ENCODE assay signal across 9 mouse cellular contexts in the genomic region with DNA sequence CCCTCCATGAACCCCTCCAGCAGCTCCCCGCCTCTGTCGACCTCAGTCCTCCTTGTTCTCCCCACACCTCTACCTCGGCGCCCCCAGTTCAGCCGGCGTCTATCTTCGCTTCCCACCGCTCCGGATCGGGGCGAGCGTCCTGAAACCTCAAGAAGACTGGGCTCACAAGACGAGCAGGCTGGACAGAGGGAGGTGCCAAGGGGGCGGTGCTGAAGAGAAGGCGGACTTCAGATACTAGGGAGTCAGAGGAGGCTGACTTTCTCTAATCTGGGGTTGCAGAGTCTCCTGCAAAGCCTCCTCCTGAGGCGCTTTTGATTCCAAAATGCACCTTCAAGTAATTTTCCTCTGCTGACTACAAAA. TPM values are rescaled to one million over a fixed set of nuclear protein-coding genes. Genes with fewer than 3 reads are reported as not detected.
DNase-seq lines count a peak whose midpoint lies in the region; ATAC-seq and TF ChIP-seq lines count a peak whose summit lies in the region.
"Had no signal": no experiment of that assay in that cellular context is flagged by ENCODE, and none has a peak within 500 bp of the region (broad histone marks: within the 10 kb centered on the region; RNA-seq: fewer than 3 reads in every experiment).

TSS of gene Tmem114 (minus strand) at position 166 of the 360 bp plus-strand sequence.

- peak within 1 kb of the TSS; percentile 96 for H3K4me2 ChIP-seq in hindbrain, embryonic 15.5 days
- peak within 1 kb of the TSS; percentile 51 for H3K4me2 ChIP-seq in lung, embryonic 14.5 days
- peak within 1 kb of the TSS; percentile 58 for H3K4me2 ChIP-seq in stomach, embryonic 15.5 days

- H3K9ac ChIP-seq in ES-Bruce4 (ENCODE audit: low read depth, poor library complexity, severe bottlenecking) = peak within 1 kb of the TSS; percentile 42
- peak within 1 kb of the TSS; percentile 36 for H3K9ac ChIP-seq in hindbrain, embryonic 15.5 days
- H3K9ac ChIP-seq in lung, embryonic 14.5 days = no peak within 1 kb of the TSS
- H3K9ac ChIP-seq in stomach, embryonic 15.5 days = no peak within 1 kb of the TSS

- 4% methylated on average over 16 of the region's 16 CpGs for WGBS in cerebellum, adult 2 months
- 1% methylated on average over 16 of the region's 16 CpGs for WGBS in embryonic facial prominence, embryonic 10.5 days
- 2% methylated on average over 16 of the region's 16 CpGs for WGBS in hindbrain, embryonic 15.5 days
- WGBS in lung, embryonic 14.5 days = 2% methylated on average over 16 of the region's 16 CpGs
- WGBS in stomach, embryonic 15.5 days = 1% methylated on average over 16 of the region's 16 CpGs

- H3K9me3 ChIP-seq in ES-Bruce4 (replicated peaks; ENCODE audit: control insufficient read depth, insufficient read depth, low read length, poor library complexity, severe bottlenecking) = no peaks in the 10 kb centered on the region
- no peaks in the 10 kb centered on the region for H3K9me3 ChIP-seq in embryonic facial prominence, embryonic 10.5 days
- no peaks in the 10 kb centered on the region for H3K9me3 ChIP-seq in hindbrain, embryonic 15.5 days
- H3K9me3 ChIP-seq in lung, embryonic 14.5 days (ENCODE audit: low read depth, low read length) = no peaks in the 10 kb centered on the region
- H3K9me3 ChIP-seq in stomach, embryonic 15.5 days = no peaks in the 10 kb centered on the region

- ATAC-seq in cerebellum, adult (ENCODE audit: insufficient number of reproducible peaks, low FRiP score, low TSS enrichment) = no peak
- no peak for ATAC-seq in hindbrain, embryonic 15.5 days (ENCODE audit: low FRiP score, low read depth)
- ATAC-seq in lung, embryonic 14.5 days (ENCODE audit: insufficient read depth) = no peak
- no peak for ATAC-seq in stomach, embryonic 15.5 days (ENCODE audit: insufficient read depth, low FRiP score, low read depth)

- peak within 1 kb of the TSS; percentile 29 for H3K4me3 ChIP-seq in cerebellum, adult 2 months (replicated peaks; ENCODE audit: insufficient read depth, low read depth, low read length)
- peak within 1 kb of the TSS; percentile 59 for H3K4me3 ChIP-seq in ES-Bruce4 (ENCODE audit: low read depth, low read length)
- peak within 1 kb of the TSS; percentile 54 for H3K4me3 ChIP-seq in embryonic facial prominence, embryonic 10.5 days
- peak within 1 kb of the TSS; percentile 44 for H3K4me3 ChIP-seq in hindbrain, embryonic 15.5 days
- peak within 1 kb of the TSS; percentile 22 for H3K4me3 ChIP-seq in lung, embryonic 14.5 days (ENCODE audit: low read depth, low read length)
- H3K4me3 ChIP-seq in stomach, embryonic 15.5 days (replicated peaks) = peak within 1 kb of the TSS; percentile 33
- H3K4me3 ChIP-seq: myocyte had no signal

- H3K27me3 ChIP-seq in cerebellum, adult 2 months (ENCODE audit: control insufficient read depth, insufficient read depth, low read length) = 0 out of 2 replicates have a peak, but pooled peaks cover 2% of the 10 kb centered on the region
- peaks cover 5% of the 10 kb centered on the region for H3K27me3 ChIP-seq in ES-Bruce4 (ENCODE audit: control insufficient read depth, insufficient read depth, low read length, poor library complexity, severe bottlenecking)
- peaks cover 65% of the 10 kb centered on the region for H3K27me3 ChIP-seq in embryonic facial prominence, embryonic 10.5 days (replicated peaks; ENCODE audit: low read depth, poor library complexity, severe bottlenecking)
- peaks cover 46% of the 10 kb centered on the region for H3K27me3 ChIP-seq in hindbrain, embryonic 15.5 days
- peaks cover 44% of the 10 kb centered on the region for H3K27me3 ChIP-seq in lung, embryonic 14.5 days (ENCODE audit: insufficient read depth, low read length)
- H3K27me3 ChIP-seq in stomach, embryonic 15.5 days (replicated peaks) = peaks cover 37% of the 10 kb centered on the region

- H3K4me1 ChIP-seq in cerebellum, adult 2 months (ENCODE audit: control insufficient read depth, insufficient read depth, low read length) = peaks cover 14% of the 10 kb centered on the region
- peaks cover 2% of the 10 kb centered on the region for H3K4me1 ChIP-seq in ES-Bruce4 (ENCODE audit: control insufficient read depth, insufficient read depth, low read length)
- peaks cover 10% of the 10 kb centered on the region for H3K4me1 ChIP-seq in embryonic facial prominence, embryonic 10.5 days
- H3K4me1 ChIP-seq in hindbrain, embryonic 15.5 days (replicated peaks) = peaks cover 11% of the 10 kb centered on the region
- H3K4me1 ChIP-seq in lung, embryonic 14.5 days (ENCODE audit: insufficient read depth) = no peaks in the 10 kb centered on the region
- H3K4me1 ChIP-seq in stomach, embryonic 15.5 days = no peaks in the 10 kb centered on the region

- DNase-seq in cerebellum, adult 2 months = peak; percentile 33 to 36
- peak; percentile 26 for DNase-seq in embryonic facial prominence, embryonic 10.5 days (ENCODE audit: low spot score)
- DNase-seq in lung, embryonic 14.5 days = peak; percentile 27
- DNase-seq in spleen, postnatal 36 days (ENCODE audit: low spot score in 2 of 2) = no peak

- no peak within 1 kb of the TSS for H3K27ac ChIP-seq in cerebellum, adult 2 months (ENCODE audit: insufficient read depth, low read length)
- H3K27ac ChIP-seq in ES-Bruce4 (ENCODE audit: insufficient read depth, low read length) = no peak within 1 kb of the TSS
- H3K27ac ChIP-seq in embryonic facial prominence, embryonic 10.5 days (replicated peaks) = no peak within 1 kb of the TSS
- H3K27ac ChIP-seq in hindbrain, embryonic 15.5 days (replicated peaks) = no peak within 1 kb of the TSS
- H3K27ac ChIP-seq in lung, embryonic 14.5 days (ENCODE audit: low read depth) = no peak within 1 kb of the TSS
- no peak within 1 kb of the TSS for H3K27ac ChIP-seq in stomach, embryonic 15.5 days

- no peak for TF ChIP-seq EP300 in ES-Bruce4 (IDR thresholded peaks at IDR 0.05; ENCODE audit: insufficient read depth, low read depth, low read length)

- TF ChIP-seq CTCF in cerebellum, adult 2 months (IDR thresholded peaks at IDR 0.05; ENCODE audit: borderline replicate concordance, insufficient read depth, low read depth, low read length) = no peak
- no peak for TF ChIP-seq CTCF in ES-Bruce4 (IDR thresholded peaks at IDR 0.05; ENCODE audit: low read depth, low read length)
- TF ChIP-seq CTCF in lung, embryonic 14.5 days (IDR thresholded peaks at IDR 0.05; ENCODE audit: low read depth) = no peak

- no peak for TF ChIP-seq POLR2A in cerebellum, adult 2 months (IDR thresholded peaks at IDR 0.05; ENCODE audit: borderline replicate concordance, insufficient read depth, low read length)
- no peak for TF ChIP-seq POLR2A in ES-Bruce4 (IDR thresholded peaks at IDR 0.05; ENCODE audit: insufficient read depth, low read length)

- no peaks in the 10 kb centered on the region for H3K36me3 ChIP-seq in ES-Bruce4 (ENCODE audit: control insufficient read depth, insufficient read depth, low read length, poor library complexity, severe bottlenecking)
- no peaks in the 10 kb centered on the region for H3K36me3 ChIP-seq in embryonic facial prominence, embryonic 10.5 days (replicated peaks)
- no peaks in the 10 kb centered on the region for H3K36me3 ChIP-seq in hindbrain, embryonic 15.5 days
- H3K36me3 ChIP-seq in lung, embryonic 14.5 days (ENCODE audit: insufficient read depth) = no peaks in the 10 kb centered on the region
- no peaks in the 10 kb centered on the region for H3K36me3 ChIP-seq in stomach, embryonic 15.5 days

RNA-seq across cellular contexts. Expression of gene Tmem114, which starts in this region (rescaled TPM):
- 1.5 and 1.8 TPM in 2 replicates for polyA plus RNA-seq in cerebellum, adult 2 months (2012; rRNA removed)
- polyA plus RNA-seq in ES-Bruce4 (2011; ENCODE audit: insufficient read depth, insufficient read length, low read depth, missing spikeins) = not detected in 2 replicates
- 0.21 TPM in 1 of 2 replicates, not detected in the other for polyA plus RNA-seq in embryonic facial prominence, embryonic 10.5 days (2016; fragmentation: Nextera tagmentation; extraction: Ambion mirVana)
- 0.77 and 0.79 TPM in 2 replicates for polyA plus RNA-seq in hindbrain, embryonic 15.5 days (2015; fragmentation: Nextera tagmentation; extraction: Ambion mirVana)
- not detected in 2 replicates for polyA plus RNA-seq in lung, embryonic 14.5 days (2014; fragmentation: Nextera tagmentation; extraction: Ambion mirVana)
- 0.15 TPM in 1 of 2 replicates, not detected in the other for polyA plus RNA-seq in stomach, embryonic 15.5 days (2015; fragmentation: Nextera tagmentation; extraction: Ambion mirVana)
- polyA plus RNA-seq: myocyte had no signal

Comparison
In these comparisons a context has a peak if more than half of its experiments do, and no peak if none do; other contexts are left out.
1. Peak in DNase-seq and H3K4me3 ChIP-seq in embryonic facial prominence, embryonic 10.5 days; RNA of the gene not detected or under 1 TPM.
2. Peak in DNase-seq, H3K4me3 ChIP-seq and H3K4me2 ChIP-seq in lung, embryonic 14.5 days; RNA of the gene not detected or under 1 TPM.
3. DNase-seq: peak in cerebellum, adult 2 months (2 of 2); none in spleen, postnatal 36 days (0 of 2).
4. H3K9ac ChIP-seq: peak in ES-Bruce4 (single experiment) and hindbrain, embryonic 15.5 days (single experiment); none in lung, embryonic 14.5 days (single experiment) and stomach, embryonic 15.5 days (single experiment).
5. Peak in every context shown above with its lines, with median percentiles within 50 percentile points of each other: H3K4me3 ChIP-seq and H3K4me2 ChIP-seq.